Mouse (Mus musculus): ENCODE data around the gene Lin7a. TPM values are rescaled to one million over a fixed set of nuclear protein-coding genes. Genes with fewer than 3 reads are reported as not detected.

Lin7a gene
- total RNA-seq (2017), result not detected in 2 replicates

DNA sequence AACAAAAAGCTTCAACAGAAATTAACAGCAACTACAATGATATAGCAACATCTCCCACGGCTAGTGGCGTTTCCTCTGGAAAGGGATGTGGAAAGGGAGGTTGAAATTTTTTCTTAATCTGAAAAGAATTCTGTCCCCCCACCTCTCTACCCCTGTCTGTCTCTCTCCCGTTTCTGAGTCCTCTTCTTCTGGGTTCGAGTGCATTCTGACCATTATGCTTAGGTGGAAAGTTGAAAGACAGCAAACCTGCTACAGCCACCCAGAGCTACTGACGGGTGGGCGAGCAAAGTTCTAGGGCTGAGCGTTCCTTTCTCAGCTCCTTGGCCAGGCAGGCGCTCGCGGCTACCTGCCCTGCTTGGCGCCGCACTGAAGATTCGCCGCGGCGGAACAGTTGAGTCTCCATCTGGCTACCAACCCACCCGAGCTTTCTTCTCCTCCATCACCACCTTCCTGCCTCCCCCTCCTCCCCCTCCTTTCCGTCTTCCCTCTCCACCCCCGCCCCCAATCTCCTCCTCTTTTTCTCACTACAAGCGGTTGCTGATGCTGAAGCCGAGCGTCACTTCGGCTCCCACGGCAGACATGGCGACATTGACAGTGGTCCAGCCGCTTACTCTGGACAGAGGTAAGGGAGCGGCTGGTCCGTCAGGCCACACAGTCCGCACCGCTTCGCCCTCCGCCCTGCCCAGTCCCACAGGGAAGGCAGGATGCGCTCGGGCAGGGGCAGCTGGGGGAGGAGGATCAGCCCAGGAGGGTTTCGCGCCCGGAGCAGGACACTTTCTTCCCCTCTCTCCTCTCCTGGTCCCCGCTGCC lies at the start of gene Lin7a:
TSS of gene Lin7a (plus strand) at position 366 of the 810 bp plus-strand sequence.
- no peak for ATAC-seq (ENCODE audit: extremely low read depth, insufficient number of reproducible peaks, low FRiP score, poor library complexity, severe bottlenecking)

DNA sequence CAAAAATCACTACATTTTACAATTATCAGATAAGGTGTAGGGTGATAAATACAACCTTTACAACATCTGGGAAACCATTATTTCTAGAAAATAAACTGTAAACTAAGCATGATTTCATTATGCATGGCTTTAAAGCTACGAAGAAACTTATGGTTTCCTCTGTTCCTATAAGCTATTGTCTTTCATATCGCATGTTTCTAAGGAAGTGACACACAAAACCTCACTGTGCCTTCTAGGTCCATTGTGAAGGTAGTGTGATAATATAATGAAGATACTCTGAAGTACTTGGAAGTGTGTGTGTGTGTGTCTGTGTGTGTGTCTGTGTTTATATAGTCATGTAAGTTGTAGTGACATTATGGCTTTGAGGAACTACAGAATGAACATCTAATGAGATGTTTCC lies 49.8 kb upstream of the Lin7a start:
- no peak for ATAC-seq (ENCODE audit: extremely low read depth, insufficient number of reproducible peaks, low FRiP score, poor library complexity, severe bottlenecking)

DNA sequence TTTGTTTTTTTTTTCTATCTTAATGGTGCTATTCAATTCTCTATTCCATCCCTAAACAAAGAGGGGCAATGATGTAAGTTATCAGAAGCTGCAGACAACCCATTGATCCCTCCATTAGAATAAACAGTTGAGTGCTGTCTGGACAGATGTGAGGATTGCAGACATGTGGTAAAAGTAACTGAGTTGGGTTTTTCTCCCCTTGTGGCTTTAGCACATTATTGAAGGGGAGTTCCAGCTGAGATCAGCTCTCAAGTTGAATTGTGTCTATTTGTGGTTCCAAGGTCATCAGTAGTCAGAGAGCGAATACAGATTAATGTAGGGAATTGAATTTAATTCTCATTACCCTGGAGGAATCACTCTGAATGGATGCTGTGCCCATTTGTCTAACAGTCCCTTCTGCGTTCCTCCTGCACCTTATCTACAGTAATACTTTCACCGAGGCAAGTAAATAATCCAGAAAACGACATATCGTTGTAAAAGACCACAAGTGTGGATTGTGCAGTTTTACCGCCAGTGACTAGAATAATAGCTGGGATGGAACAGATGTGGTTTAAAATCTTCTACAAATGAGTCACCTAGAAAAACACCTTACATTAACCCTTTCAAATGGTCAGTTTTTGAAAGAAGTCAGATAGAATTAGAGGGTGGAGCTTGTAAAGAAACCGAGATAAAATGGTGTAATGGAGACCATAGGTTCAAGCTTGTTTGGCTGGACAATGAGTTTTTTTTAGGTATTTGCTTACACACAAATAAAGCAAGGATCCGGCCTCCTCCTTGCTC lies 48.9 kb upstream of the Lin7a start:
- ATAC-seq (ENCODE audit: extremely low read depth, insufficient number of reproducible peaks, low FRiP score, poor library complexity, severe bottlenecking), result no peak

GRCm38 (mm10) chr10:107223186-107223440 lies 48.4 kb upstream of the Lin7a start:
- ATAC-seq (ENCODE audit: extremely low read depth, insufficient number of reproducible peaks, low FRiP score, poor library complexity, severe bottlenecking), result no peak

- ATAC-seq (ENCODE audit: extremely low read depth, insufficient number of reproducible peaks, low FRiP score, poor library complexity, severe bottlenecking), result no peak
Measured at GRCm38 (mm10) chr10:107223821-107224220, 47.7 kb upstream of the Lin7a start.

DNA sequence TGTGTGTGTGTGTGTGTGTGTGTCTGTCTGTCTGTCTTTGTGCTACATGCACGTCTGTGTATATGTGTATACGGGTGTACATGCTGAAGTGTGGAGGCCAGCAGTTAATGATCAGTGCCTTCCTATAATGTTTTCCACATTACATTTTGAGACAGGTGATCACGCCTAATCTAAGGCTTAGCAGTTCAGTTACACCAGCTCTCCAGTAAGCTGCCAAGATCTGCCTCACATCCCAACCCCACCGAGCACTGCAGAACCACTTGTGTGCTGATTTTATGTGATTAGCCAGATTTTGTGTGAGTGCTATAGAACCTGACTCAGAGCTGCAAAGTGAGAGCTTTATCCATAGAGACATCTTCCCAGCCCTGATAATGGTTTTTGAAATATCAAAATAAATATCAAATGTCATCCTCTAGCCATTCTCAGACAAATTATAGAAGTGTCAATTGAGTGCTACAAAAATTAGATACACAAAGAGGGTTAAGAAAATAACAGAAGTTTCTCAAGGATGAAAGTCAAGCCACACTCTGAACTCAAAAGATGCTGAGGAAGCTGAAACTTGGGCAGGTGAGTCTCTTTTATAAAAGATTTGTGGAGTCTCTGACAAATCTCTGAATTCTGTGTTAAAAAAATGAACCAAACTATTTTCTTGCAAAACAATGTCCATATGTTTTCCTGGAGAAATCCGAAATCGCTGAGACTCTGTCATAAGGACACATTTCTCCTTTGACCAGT lies 46.7 kb upstream of the Lin7a start:
- no peak for ATAC-seq (ENCODE audit: extremely low read depth, insufficient number of reproducible peaks, low FRiP score, poor library complexity, severe bottlenecking)

DNA sequence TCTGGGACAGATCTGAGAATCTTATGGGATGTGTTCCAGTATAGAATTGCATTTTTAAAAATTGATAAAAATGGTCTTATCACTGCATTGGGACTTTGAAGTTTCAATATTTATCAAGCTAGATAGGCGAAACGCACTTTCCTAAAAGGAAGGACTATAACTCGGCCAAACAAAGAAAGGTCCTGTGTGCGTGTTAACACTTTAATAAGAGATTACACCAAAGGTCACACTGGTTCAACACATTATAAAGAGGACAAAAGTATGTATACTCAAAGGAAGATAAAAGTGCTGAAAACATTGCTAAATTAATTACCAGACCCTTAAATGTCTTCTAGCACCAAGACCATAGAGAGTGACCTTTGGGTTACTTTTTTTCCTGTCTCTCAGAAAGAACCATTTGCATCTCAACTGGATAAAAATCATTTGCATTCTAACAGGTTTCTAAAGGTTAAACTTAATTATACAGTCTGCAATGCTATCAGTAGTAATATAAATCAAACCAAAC lies 46.1 kb upstream of the Lin7a start:
- ATAC-seq (ENCODE audit: extremely low read depth, insufficient number of reproducible peaks, low FRiP score, poor library complexity, severe bottlenecking), result no peak

- no peak for ATAC-seq (ENCODE audit: extremely low read depth, insufficient number of reproducible peaks, low FRiP score, poor library complexity, severe bottlenecking)
Measured at GRCm38 (mm10) chr10:107225871-107226270, 45.6 kb upstream of the Lin7a start.

DNA sequence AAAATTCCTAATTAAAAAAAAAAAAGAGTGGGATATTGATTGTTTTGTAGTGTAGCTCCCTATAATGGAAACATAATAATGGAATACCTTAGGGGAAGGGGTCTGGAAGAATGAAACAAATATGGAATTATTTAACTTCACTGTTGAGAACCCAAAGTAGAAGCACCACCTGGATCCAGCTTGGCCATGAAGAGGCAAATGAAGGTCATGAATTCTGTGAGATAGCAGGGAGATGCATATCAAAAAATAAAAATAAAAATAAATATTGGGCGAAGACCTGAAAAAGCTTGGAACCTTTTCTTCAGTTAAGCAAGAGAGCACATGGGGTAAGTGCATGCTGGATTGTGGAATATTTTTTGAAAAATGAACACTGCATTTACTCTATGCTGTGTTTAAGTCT lies 43.6 kb upstream of the Lin7a start:
- no peak for ATAC-seq (ENCODE audit: extremely low read depth, insufficient number of reproducible peaks, low FRiP score, poor library complexity, severe bottlenecking)

- ATAC-seq (ENCODE audit: extremely low read depth, insufficient number of reproducible peaks, low FRiP score, poor library complexity, severe bottlenecking), result no peak
Measured at GRCm38 (mm10) chr10:107228776-107229175, 42.7 kb upstream of the Lin7a start.

DNA sequence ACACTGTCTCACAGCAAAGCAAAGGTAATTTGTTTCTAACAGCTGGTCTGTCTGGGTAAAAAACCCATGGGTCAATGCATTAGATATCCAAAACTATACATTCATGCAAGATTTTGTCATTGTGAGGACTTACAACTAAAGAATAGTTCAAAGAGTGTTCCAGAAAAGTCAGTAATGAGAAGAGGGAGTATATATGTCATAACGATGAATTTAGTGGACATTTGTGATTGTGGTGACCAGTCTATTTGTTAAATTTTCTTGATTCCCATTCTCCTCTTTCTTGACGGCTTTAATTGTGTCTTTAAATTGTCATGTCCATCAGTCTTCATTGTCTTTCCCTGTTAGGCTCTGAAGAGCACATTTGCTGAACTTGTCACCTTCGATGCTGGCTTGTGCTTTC lies 42.1 kb upstream of the Lin7a start:
- ATAC-seq (ENCODE audit: extremely low read depth, insufficient number of reproducible peaks, low FRiP score, poor library complexity, severe bottlenecking), result no peak

DNA sequence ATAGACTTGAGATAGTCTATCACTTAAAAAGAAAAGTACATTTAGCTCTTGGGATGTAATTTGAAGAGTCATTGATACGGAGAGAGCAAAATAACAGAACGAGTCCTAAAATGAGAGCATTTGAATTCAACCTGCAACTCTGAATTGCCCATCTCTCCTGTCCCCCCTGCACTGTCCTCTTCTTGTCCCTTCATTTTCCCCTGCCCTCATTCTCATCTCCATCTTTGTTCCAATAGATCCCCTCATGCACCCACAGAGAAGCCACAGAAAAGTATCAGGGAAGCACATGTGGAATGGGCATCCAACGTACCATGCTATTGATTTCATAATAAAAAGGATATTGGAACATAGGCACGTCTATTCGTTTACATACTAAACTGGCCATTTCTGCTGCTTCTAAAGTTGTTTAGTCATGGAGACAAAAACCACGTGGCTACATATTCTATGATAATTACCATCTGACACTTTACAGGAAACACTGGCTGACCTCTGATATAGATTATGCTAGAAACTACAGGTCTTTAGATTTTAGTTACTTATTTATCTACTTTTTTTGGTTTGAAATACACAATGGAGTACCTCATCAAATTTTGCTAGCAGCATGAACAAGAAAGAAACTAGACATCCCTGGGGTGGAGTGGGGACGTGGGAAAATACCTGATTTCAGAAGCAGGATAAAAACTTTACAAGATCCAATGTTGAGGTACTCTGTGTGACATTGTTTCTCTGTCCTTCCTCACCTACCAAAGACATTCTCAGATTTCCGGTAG lies 41.2 kb upstream of the Lin7a start:
- ATAC-seq (ENCODE audit: extremely low read depth, insufficient number of reproducible peaks, low FRiP score, poor library complexity, severe bottlenecking), result no peak

- ATAC-seq (ENCODE audit: extremely low read depth, insufficient number of reproducible peaks, low FRiP score, poor library complexity, severe bottlenecking), result no peak
Measured at GRCm38 (mm10) chr10:107230851-107231130, 40.7 kb upstream of the Lin7a start.

GRCm38 (mm10) chr10:107231421-107232010 lies 40.0 kb upstream of the Lin7a start:
- ATAC-seq (ENCODE audit: extremely low read depth, insufficient number of reproducible peaks, low FRiP score, poor library complexity, severe bottlenecking), result no peak

GRCm38 (mm10) chr10:107232491-107233110 lies 38.9 kb upstream of the Lin7a start:
- no peak for ATAC-seq (ENCODE audit: extremely low read depth, insufficient number of reproducible peaks, low FRiP score, poor library complexity, severe bottlenecking)

- ATAC-seq (ENCODE audit: extremely low read depth, insufficient number of reproducible peaks, low FRiP score, poor library complexity, severe bottlenecking), result no peak
Measured at GRCm38 (mm10) chr10:107233221-107233620, 38.3 kb upstream of the Lin7a start.

- no peak for ATAC-seq (ENCODE audit: extremely low read depth, insufficient number of reproducible peaks, low FRiP score, poor library complexity, severe bottlenecking)
Measured at GRCm38 (mm10) chr10:107233825-107234224, 37.7 kb upstream of the Lin7a start.
